Mouse (Mus musculus) lung, embryonic 15.5 days (tissue): ENCODE measurements around the gene Plod3. TPM values are rescaled to one million over a fixed set of nuclear protein-coding genes. Genes with fewer than 3 reads are reported as not detected.

Experiments
- ATAC-seq: fragments of 200-750 bp; cut with Nextera tagmentation; 2 replicates; pipeline ENCODE4 v1.8.0; 2017; ENCODE audit warnings: moderate number of reproducible peaks, borderline replicate concordance; ENCODE audit not compliant: low FRiP score, low TSS enrichment; ENCODE audit errors: extremely low read depth
- H3K27ac ChIP-seq: fragments of 300-500 bp; sonication (generic); 2 replicates; pipeline ENCODE4 v1.5.1; 2015; ENCODE audit warnings: moderate library complexity, mild to moderate bottlenecking, inconsistent platforms
- H3K27me3 ChIP-seq: fragments of 300-500 bp; sonication (generic); 2 replicates; pipeline ENCODE4 v1.6.1; 2015; ENCODE audit warnings: inconsistent platforms
- H3K36me3 ChIP-seq: fragments of 300-500 bp; sonication (generic); 2 replicates; pipeline ENCODE4 v1.6.1; 2015; ENCODE audit warnings: inconsistent platforms
- H3K4me1 ChIP-seq: fragments of 300-500 bp; sonication (generic); 2 replicates; pipeline ENCODE4 v1.6.1; 2015; ENCODE audit warnings: inconsistent platforms
- H3K4me2 ChIP-seq: fragments of 300-500 bp; sonication (generic); 2 replicates; pipeline ENCODE4 v1.6.1; 2015; ENCODE audit warnings: inconsistent platforms, mild to moderate bottlenecking, moderate library complexity
- H3K4me3 ChIP-seq: fragments of 300-500 bp; sonication (generic); 2 replicates; pipeline ENCODE4 v1.5.1; 2015; ENCODE audit warnings: mild to moderate bottlenecking, inconsistent platforms
- H3K9ac ChIP-seq: fragments of 300-500 bp; sonication (generic); 2 replicates; pipeline ENCODE4 v1.6.1; 2015; ENCODE audit warnings: inconsistent platforms
- H3K9me3 ChIP-seq: fragments of 300-500 bp; sonication (generic); 2 replicates; pipeline ENCODE4 v1.6.1; 2016; ENCODE audit warnings: inconsistent platforms
- WGBS: fragments of 180-500 bp; shearing (Covaris S2); methylation state at CpG from one replicate; pipeline ENCODE4 v1.1.7; 2015; 5-methylcytosine and 5-hydroxymethylcytosine counted together
- polyA plus RNA-seq: library from polyadenylated mRNA; unstranded; fragments of >200 nt; fragmentation: Nextera tagmentation; extraction: Ambion mirVana; gene quantifications from 2 replicates; pipeline ENCODE4 v1.2.1, GENCODE M21; 2015

Gene Plod3
- polyA plus RNA-seq, 1 experiment from 2014 or later, result 55.9 TPM

- Histone ChIP-seq H3K4me1 (peaks cover 12% of the 10 kb centered on the region), H3K27me3 (peaks cover 73% of the 10 kb centered on the region), H3K9ac (no peak within 1 kb of the TSS), H3K4me3 (no peak within 1 kb of the TSS), H3K36me3 (no peaks in the 10 kb centered on the region), H3K9me3 (no peaks in the 10 kb centered on the region), H3K4me2 (peak within 1 kb of the TSS; percentile 25; the same call in 1 of the 2 replicates), H3K27ac (no peak within 1 kb of the TSS)
- ATAC-seq, result no peak
- 14% methylated on average over 4 of the region's 4 CpGs for WGBS
Observed at GRCm38 (mm10) chr5:137026092-137026491, 39.3 kb downstream of the Plod3 start, which contains the start of gene Vgf. Gene Vgf, plus strand, starts transcription at chr5:137026392.

- Histone ChIP-seq H3K27me3 (peaks cover 88% of the 10 kb centered on the region), H3K27ac (no peak overlapping the region)
- 7% methylated on average over 29 of the region's 29 CpGs for WGBS
Observed at GRCm38 (mm10) chr5:137028561-137029272, 41.9 kb downstream of the Plod3 start.

GRCm38 (mm10) chr5:137029273-137029585 is 42.4 kb downstream of the Plod3 start:
- 0% methylated on average over 8 of the region's 8 CpGs for WGBS
- H3K27ac ChIP-seq, result no peak overlapping the region
- no peak overlapping the region for H3K9ac ChIP-seq
- no peaks in the 10 kb centered on the region for H3K9me3 ChIP-seq
- H3K36me3 ChIP-seq, result no peaks in the 10 kb centered on the region
- peak overlapping the region; percentile 63 for H3K4me2 ChIP-seq
- peaks cover 27% of the 10 kb centered on the region for H3K4me1 ChIP-seq
- peaks cover 83% of the 10 kb centered on the region for H3K27me3 ChIP-seq
- H3K4me3 ChIP-seq, result no peak overlapping the region
- no peak for ATAC-seq

More at GRCm38 (mm10) chr5:137028561-137029272, 41.9 kb downstream of the Plod3 start:
- Histone ChIP-seq H3K4me1 (peaks cover 27% of the 10 kb centered on the region), H3K9ac (no peak overlapping the region), H3K4me2 (peak overlapping the region; percentile 63; the same call in 1 of the 2 replicates), H3K9me3 (no peaks in the 10 kb centered on the region), H3K4me3 (no peak overlapping the region), H3K36me3 (no peaks in the 10 kb centered on the region)
- no peak for ATAC-seq

GRCm38 (mm10) chr5:137029643-137030415 is 43.0 kb downstream of the Plod3 start:
- Histone ChIP-seq H3K4me3 (peak overlapping the region; percentile 24), H3K4me2 (peak overlapping the region; percentile 63), H3K27ac (no peak overlapping the region), H3K9ac (no peak overlapping the region), H3K9me3 (no peaks in the 10 kb centered on the region), H3K27me3 (peaks cover 77% of the 10 kb centered on the region), H3K36me3 (no peaks in the 10 kb centered on the region), H3K4me1 (peaks cover 27% of the 10 kb centered on the region)
- under 1% methylated on average over 52 of the region's 52 CpGs for WGBS
- peak; percentile 68; the same call in 1 of the 2 replicates for ATAC-seq

GRCm38 (mm10) chr5:137030416-137030810 is 43.6 kb downstream of the Plod3 start:
- H3K4me2 ChIP-seq, result peak overlapping the region; percentile 63
- no peaks in the 10 kb centered on the region for H3K9me3 ChIP-seq
- H3K4me3 ChIP-seq, result peak overlapping the region; percentile 24; the same call in 1 of the 2 replicates
- H3K36me3 ChIP-seq, result no peaks in the 10 kb centered on the region
- H3K27me3 ChIP-seq, result peaks cover 71% of the 10 kb centered on the region
- H3K9ac ChIP-seq, result no peak overlapping the region
- peaks cover 27% of the 10 kb centered on the region for H3K4me1 ChIP-seq
- no peak overlapping the region for H3K27ac ChIP-seq
- ATAC-seq, result no peak
- 16% methylated on average over 22 of the region's 22 CpGs for WGBS

- Histone ChIP-seq H3K9me3 (no peaks in the 10 kb centered on the region), H3K27ac (no peak overlapping the region), H3K4me3 (peak overlapping the region; percentile 46), H3K4me2 (peak overlapping the region; percentile 99), H3K27me3 (peaks cover 61% of the 10 kb centered on the region), H3K4me1 (peaks cover 27% of the 10 kb centered on the region), H3K36me3 (peaks cover 4% of the 10 kb centered on the region), H3K9ac (no peak overlapping the region)
- WGBS, result under 1% methylated on average over 78 of the region's 78 CpGs
- no peak for ATAC-seq
Observed at GRCm38 (mm10) chr5:137031076-137032032, 44.5 kb downstream of the Plod3 start.

- H3K36me3 ChIP-seq, result peaks cover 11% of the 10 kb centered on the region
- peaks cover 55% of the 10 kb centered on the region for H3K27me3 ChIP-seq
- no peak overlapping the region for H3K27ac ChIP-seq
- no peak overlapping the region for H3K9ac ChIP-seq
- H3K9me3 ChIP-seq, result no peaks in the 10 kb centered on the region
- ATAC-seq, result no peak
- peak overlapping the region; percentile 46 for H3K4me3 ChIP-seq
- peak overlapping the region; percentile 99 for H3K4me2 ChIP-seq
- WGBS, result under 1% methylated on average over 33 of the region's 33 CpGs
- peaks cover 27% of the 10 kb centered on the region for H3K4me1 ChIP-seq
Observed at GRCm38 (mm10) chr5:137032033-137032421, 45.2 kb downstream of the Plod3 start.

- H3K9ac ChIP-seq, result peak overlapping the region; percentile 21; the same call in 1 of the 2 replicates
- H3K27me3 ChIP-seq, result peaks cover 49% of the 10 kb centered on the region
- under 1% methylated on average over 45 of the region's 49 CpGs for WGBS
Observed at GRCm38 (mm10) chr5:137032641-137033074, 45.8 kb downstream of the Plod3 start.

GRCm38 (mm10) chr5:137036211-137036610 is 49.4 kb downstream of the Plod3 start:
- Histone ChIP-seq H3K9ac (no peak overlapping the region), H3K4me2 (no peak overlapping the region), H3K36me3 (peaks cover 46% of the 10 kb centered on the region), H3K27ac (no peak overlapping the region), H3K27me3 (peaks cover 14% of the 10 kb centered on the region), H3K4me3 (no peak overlapping the region), H3K4me1 (peaks cover 14% of the 10 kb centered on the region), H3K9me3 (no peaks in the 10 kb centered on the region)
- no peak for ATAC-seq
- WGBS, result 76% methylated on average over 13 of the region's 13 CpGs

More at GRCm38 (mm10) chr5:137032641-137033074, 45.8 kb downstream of the Plod3 start:
- H3K9me3 ChIP-seq, result no peaks in the 10 kb centered on the region
- peaks cover 27% of the 10 kb centered on the region for H3K4me1 ChIP-seq
- H3K4me3 ChIP-seq, result peak overlapping the region; percentile 46
- H3K27ac ChIP-seq, result no peak overlapping the region
- peak overlapping the region; percentile 99 for H3K4me2 ChIP-seq
- peak; percentile 82 for ATAC-seq
- peaks cover 17% of the 10 kb centered on the region for H3K36me3 ChIP-seq

- Histone ChIP-seq H3K27me3 (no peaks in the 10 kb centered on the region), H3K27ac (no peak overlapping the region), H3K4me2 (no peak overlapping the region), H3K4me1 (no peaks in the 10 kb centered on the region; the same call in 1 of the 2 replicates), H3K9ac (no peak overlapping the region), H3K9me3 (no peaks in the 10 kb centered on the region), H3K36me3 (peaks cover 64% of the 10 kb centered on the region), H3K4me3 (no peak overlapping the region)
- WGBS, result 92% methylated on average over 10 of the region's 10 CpGs
- no peak for ATAC-seq
Observed at GRCm38 (mm10) chr5:137039453-137039852, 52.6 kb downstream of the Plod3 start.

GRCm38 (mm10) chr5:137041442-137041841 is 54.6 kb downstream of the Plod3 start:
- H3K36me3 ChIP-seq, result peaks cover 58% of the 10 kb centered on the region
- no peak overlapping the region for H3K4me3 ChIP-seq
- no peaks in the 10 kb centered on the region for H3K27me3 ChIP-seq
- H3K27ac ChIP-seq, result no peak overlapping the region
- H3K9ac ChIP-seq, result no peak overlapping the region
- 88% methylated on average over 10 of the region's 10 CpGs for WGBS
- no peak overlapping the region for H3K4me2 ChIP-seq
- no peaks in the 10 kb centered on the region for H3K9me3 ChIP-seq
- peaks cover 10% of the 10 kb centered on the region for H3K4me1 ChIP-seq
- no peak for ATAC-seq
